Mouse (Mus musculus) CH12.LX (cell line): ENCODE data around the gene Hscb.

Experiments
- CHD2 ChIP-seq: IDR thresholded peaks from 2 replicates; pipeline ENCODE4 v1.6.1; 2011; ENCODE audit warnings: low read length, improper control_type of control experiment
- CTCF ChIP-seq, 2 experiments: IDR thresholded peaks in 1 of 2; conservative IDR thresholded peaks in 1 of 2; 2 replicates each; pipeline ENCODE4 v1.5.1; 2011 to 2012; ENCODE audit warnings: low read depth in 2 of 2, low read length in 2 of 2, improper control_type of control experiment in 1 of 2, inconsistent platforms in 1 of 2, mild to moderate bottlenecking in 1 of 2, moderate library complexity in 1 of 2
- EP300 ChIP-seq: IDR thresholded peaks from 2 replicates; pipeline ENCODE4 v1.6.1; 2011; ENCODE audit warnings: low read length, improper control_type of control experiment
- KAT2A ChIP-seq: IDR thresholded peaks from 2 replicates; pipeline ENCODE4 v1.6.1; 2012; ENCODE audit warnings: low read length, improper control_type of control experiment, inconsistent platforms; ENCODE audit not compliant: insufficient replicate concordance
- MAX ChIP-seq: IDR thresholded peaks from 2 replicates; pipeline ENCODE4 v1.6.1; 2011; ENCODE audit warnings: low read length, improper control_type of control experiment
- MAZ ChIP-seq: IDR thresholded peaks from 2 replicates; pipeline ENCODE4 v1.6.1; 2012; ENCODE audit warnings: low read depth, mild to moderate bottlenecking, inconsistent platforms, low read length, improper control_type of control experiment, moderate library complexity
- MEF2A ChIP-seq: IDR thresholded peaks from 2 replicates; pipeline ENCODE4 v1.6.1; 2014; ENCODE audit warnings: low read depth, mild to moderate bottlenecking, inconsistent platforms, low read length, improper control_type of control experiment, borderline replicate concordance
- NRF1 ChIP-seq: IDR thresholded peaks from 2 replicates; pipeline ENCODE4 v1.6.1; 2014; ENCODE audit warnings: low read depth, mild to moderate bottlenecking, inconsistent platforms, low read length, improper control_type of control experiment, moderate library complexity
- POLR2A ChIP-seq: IDR thresholded peaks from 2 replicates; pipeline ENCODE4 v1.6.1; 2011; ENCODE audit warnings: low read depth, mild to moderate bottlenecking, improper control_type of control experiment, low read length
- POLR2AphosphoS2 ChIP-seq: IDR thresholded peaks from 2 replicates; pipeline ENCODE4 v1.6.1; 2011; ENCODE audit warnings: low read depth, low read length, improper control_type of control experiment
- USF1 ChIP-seq: IDR thresholded peaks from 2 replicates; pipeline ENCODE4 v1.6.1; 2014; ENCODE audit warnings: low read depth, mild to moderate bottlenecking, inconsistent platforms, low read length, improper control_type of control experiment
- ZC3H11A ChIP-seq: IDR thresholded peaks from 2 replicates; pipeline ENCODE4 v1.6.1; 2012; ENCODE audit warnings: low read depth, mild to moderate bottlenecking, inconsistent platforms, low read length, improper control_type of control experiment

DNA sequence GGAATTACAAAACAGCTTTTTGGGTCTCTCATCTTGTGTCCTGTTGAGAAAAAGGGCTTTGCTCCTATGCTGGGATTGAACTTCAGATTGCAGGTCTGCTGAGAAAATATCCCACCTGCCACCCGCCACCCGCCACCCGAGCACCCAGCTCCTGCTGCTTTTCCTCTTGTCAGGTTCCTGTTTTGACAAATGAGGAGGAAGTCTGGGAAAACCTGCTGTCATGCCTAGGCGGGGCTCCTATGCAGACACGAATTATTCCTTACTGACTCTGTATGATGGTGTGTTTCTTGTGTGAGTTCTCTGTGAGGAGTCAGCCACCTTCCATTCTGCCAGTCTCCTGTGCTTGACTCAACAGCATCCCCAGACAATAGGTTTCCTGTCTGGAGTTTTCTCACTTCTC lies 20.9 kb upstream of the Hscb start:
- TF ChIP-seq CTCF (conservative IDR thresholded peaks at IDR 0.05 in 1 of 2, IDR thresholded peaks at IDR 0.05 in 1 of 2; ENCODE audit: low read depth in 2 of 2, low read length in 2 of 2): no peak
- no peak for TF ChIP-seq POLR2A
- no peak for TF ChIP-seq KAT2A
- no peak for TF ChIP-seq EP300
- TF ChIP-seq MAZ: no peak
- no peak for TF ChIP-seq ZC3H11A
- TF ChIP-seq POLR2AphosphoS2: no peak
- TF ChIP-seq USF1: no peak
- TF ChIP-seq MAX: no peak
- no peak for TF ChIP-seq MEF2A
- TF ChIP-seq CHD2: no peak
- no peak for TF ChIP-seq NRF1
